Mouse (Mus musculus) thymus, postnatal 25 days (tissue): Measurements from ENCODE around the gene 4930402H24Rik.
"Not testable (repeated sequence)": the region's sequence is repeated elsewhere in the genome, so short reads cannot be mapped to it uniquely, and the experiment has no call there.

ENCODE experiments used
- DNase-seq: peaks from one replicate; pipeline ENCODE4 v3.0.0; 2022

4930402H24Rik gene

DNA sequence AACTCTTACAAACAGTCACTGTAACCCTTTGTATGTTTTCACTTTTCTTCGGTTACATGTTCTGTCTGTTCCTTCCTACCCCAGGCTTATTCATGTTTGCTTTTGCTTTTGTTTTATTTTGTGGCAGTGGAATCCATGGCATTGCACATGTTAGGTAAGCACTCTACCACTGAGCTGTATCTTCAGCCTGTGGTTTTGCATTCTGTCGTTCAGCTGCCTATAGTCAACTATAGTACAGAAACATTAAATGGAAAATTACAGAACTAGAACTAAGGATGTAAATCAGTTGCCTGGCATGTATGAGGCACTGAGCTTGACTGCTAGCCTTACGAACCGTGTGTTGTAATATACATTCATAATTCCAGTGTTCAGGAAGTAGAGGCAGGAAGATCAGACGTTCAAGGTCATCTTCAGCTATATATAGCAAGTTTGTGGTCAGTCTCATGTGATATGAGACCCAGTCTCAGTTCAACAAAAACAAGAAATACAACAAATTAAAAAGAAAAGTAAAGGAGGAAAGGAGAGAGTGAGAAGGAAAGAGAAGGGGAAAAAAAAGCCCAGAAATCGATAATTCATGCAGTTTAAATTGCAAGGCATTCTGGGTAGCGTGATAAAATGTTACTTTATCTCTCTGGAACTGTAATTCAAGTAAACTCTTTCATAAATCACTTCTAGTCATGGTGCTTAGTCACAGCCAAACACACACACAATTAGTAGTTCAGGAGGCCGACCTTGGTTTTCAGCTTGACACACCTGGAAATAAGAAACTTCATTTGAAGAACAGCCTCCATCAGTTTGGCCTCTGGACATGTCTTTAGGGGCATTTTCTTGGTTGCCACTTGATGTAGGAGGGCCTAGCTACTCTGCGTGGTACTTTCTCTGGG lies 54.6 kb downstream of the 4930402H24Rik start:
- DNase-seq: no peak

DNA sequence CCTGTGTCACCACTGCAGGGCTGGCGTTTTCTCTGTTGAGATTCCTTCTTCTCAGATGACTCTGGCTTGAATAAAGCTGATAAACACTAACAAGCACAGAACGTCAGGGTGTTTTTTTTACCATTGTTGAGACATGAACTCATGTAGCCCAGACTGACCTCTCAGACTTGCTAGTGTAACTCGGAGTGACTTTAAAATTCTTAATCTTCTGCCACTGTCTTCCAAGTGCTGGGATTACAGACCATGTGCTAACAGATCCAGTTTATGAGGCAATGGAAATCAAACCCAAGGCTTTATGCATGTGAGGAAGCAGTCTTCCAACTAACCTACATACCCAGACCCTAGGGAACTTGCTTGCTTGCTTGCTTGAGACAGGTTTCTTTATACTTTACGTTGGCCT lies 56.5 kb downstream of the 4930402H24Rik start:
- DNase-seq: no peak

DNA sequence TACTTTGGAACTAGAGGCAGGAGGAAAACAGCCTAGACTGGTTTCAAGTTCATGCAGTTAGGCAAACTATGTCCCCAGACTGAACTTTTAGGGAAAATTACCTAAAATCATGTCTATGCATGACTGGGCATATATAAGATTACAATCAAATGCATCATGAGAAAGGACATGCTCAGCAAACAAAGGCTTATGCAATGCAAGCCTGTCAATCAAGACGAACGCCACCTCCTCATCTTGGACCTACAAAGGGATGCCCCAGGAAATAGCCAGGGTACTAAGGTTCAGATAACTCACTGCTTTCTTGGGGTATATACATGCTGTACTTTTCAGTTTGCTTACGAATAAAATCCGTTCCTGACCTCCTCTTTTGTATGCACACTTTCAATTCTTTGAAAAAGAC lies 57.9 kb downstream of the 4930402H24Rik start:
- DNase-seq: no peak

DNA sequence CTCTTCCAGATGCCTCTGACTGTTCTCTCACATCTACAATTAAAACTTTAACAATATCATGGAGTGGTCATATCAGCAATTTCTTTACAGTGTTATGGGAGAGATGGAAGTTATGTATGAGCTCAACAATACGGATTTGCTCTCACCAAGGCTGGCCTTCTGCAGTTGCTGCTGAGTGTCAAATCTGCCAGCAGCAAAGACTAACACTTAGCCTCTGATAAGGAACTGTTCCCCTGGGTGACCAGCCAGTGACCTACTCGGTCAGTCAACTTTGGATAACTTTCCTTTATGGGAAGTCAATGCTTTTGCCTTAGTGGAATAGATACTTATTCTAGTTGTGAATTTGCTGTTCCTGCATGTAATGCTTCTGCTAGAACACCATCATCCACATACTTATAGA lies 62.6 kb downstream of the 4930402H24Rik start:
- DNase-seq: no peak

DNA sequence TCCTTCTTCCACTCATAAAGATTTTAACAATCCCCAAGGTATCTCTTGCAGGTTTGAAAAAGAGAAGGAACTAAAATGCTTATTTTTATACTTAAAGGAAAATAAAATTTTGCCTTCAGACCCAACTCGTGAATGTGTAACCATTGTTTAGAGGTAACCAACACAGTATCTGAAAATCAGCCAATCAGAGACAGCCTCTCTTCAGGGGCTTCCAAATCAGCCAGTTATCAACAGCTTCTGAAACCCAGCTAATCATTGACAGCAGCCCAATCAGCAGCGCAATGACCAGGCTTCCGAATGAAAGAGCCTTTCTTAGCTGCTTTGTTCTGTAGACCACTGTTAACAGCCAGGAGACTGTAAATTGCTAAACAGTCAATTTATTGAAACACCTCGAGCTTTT lies 65.4 kb downstream of the 4930402H24Rik start:
- no peak for DNase-seq

DNA sequence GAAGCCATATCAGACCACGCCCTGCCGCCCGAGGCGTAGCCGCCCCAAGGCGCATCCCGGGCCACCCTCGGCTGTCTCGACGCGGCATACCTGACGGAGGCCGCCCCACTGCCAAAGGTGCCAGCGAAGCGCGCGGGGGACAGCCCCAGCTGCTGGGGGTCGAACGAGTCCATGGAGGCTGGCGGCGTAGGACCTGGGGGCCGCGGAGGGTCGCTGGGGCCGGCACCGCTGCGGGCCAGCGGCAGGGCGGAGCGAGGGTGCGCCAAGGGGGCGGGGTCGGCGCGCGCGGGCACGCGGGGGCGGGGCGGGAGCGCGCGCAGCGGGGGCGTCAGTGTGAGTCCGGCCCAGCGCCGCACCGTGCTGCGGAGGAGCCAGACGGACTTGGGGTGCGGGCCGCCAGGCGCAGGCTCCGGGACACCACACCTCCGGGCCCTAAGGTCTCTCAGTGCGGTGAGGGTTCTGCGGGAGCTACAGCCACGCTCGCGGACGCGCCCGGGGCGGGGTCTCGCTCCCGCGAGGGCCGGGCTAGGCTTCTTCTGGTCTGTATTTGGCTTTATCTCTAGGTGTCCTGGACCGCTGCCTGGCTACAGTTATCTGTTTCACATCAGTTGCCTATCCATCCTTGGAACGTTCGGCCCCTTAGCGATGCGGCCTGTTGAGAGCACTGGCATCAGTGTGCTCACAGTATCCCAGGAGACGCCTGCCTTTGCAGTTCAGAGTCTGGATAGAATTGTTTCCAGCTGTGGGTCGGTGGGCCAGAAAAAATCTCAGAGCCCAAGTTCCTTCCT lies 66.1 kb downstream of the 4930402H24Rik start:
- DNase-seq: peak; percentile 82

DNA sequence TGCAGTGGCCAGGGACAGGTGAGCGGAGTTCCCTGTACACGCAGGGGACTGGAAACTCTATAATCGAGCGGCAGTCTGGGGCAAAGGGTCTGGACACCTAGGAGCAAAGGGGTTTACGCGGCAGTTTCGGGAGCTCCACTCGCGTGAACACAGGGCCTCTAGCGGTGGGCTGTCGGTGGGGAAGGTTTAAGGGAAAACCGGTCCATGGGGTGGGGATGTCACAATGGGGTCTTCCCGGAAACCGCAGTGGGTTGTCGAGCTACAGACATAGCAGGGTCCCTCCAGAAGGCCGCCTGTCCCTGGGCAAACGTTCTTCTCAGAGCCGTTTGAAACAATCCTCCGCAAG lies 66.7 kb downstream of the 4930402H24Rik start:
- DNase-seq: no peak

DNA sequence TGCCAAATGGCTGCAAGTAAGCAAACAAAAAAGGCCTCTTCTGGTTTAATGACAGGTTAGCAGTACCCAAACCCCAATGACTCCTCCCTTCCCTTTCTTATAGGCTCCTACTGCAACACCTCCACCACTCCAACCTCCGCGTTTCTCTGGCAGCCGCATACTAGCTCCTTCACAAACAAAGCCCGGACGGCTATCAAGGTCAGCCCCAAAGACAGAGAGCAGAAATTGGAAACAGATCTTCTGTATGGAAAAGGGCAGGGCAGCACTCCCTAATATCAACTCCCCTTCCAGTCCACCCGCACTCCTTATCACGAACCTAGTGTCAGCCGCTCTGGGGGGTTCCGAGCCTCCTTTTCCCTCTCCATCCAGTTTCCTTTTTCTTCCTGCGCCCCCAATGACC lies 67.1 kb downstream of the 4930402H24Rik start:
- peak; percentile 15 for DNase-seq

DNA sequence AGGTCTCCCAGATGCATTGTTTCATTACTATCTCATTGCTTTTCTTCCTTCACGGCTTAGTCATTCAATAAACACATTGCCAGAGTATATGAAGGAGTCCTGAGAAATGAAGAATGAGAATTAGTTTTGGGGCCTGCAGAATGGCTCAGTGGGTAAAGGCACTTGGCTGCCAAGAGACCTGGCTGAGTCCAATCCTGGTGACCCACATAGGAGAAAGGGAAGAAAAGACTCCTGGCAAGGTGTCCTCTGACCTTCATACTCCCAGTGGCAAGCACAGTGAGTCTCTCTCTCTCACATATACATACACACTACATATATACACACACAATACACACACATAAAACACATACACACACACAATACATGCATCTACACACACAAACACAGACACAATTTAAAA lies 68.1 kb downstream of the 4930402H24Rik start:
- no peak for DNase-seq

DNA sequence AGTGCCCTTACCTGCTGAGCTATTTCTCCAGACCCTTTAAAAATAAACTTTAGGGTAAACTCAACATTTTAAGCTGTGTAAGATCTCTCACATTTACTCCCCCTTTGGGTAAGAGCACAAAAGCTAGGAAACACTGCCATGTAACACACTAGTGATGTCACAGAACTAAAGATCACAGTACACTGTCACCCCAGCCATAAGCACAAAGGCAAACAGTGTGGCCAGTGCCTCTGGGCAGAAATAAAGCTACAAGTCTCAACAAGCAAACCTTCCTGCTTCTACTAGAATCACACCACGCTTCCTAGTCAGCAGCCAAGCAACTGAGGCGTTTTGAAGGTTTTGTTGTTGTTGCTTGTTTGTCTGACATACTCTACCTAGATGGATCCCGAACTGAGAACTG lies 72.5 kb downstream of the 4930402H24Rik start:
- no peak for DNase-seq

DNA sequence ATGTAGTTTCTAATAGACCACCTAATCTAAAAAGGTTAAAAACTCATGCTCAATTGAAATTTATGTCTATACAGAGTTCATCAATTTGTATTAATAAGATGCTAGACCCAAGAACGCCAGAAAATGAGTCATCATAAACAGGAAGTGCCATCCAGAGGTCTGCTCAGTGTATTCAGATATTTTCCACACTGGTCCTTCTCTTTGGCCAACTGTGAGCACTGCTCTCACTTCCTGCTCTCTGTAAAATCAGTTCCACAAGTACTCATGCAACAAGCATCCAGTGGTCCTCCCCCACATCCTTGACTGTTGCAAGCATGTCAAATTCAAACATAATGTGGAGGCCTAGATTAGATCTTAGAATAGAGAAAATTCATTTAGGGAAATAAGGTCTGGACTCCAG lies 73.6 kb downstream of the 4930402H24Rik start:
- no peak for DNase-seq

DNA sequence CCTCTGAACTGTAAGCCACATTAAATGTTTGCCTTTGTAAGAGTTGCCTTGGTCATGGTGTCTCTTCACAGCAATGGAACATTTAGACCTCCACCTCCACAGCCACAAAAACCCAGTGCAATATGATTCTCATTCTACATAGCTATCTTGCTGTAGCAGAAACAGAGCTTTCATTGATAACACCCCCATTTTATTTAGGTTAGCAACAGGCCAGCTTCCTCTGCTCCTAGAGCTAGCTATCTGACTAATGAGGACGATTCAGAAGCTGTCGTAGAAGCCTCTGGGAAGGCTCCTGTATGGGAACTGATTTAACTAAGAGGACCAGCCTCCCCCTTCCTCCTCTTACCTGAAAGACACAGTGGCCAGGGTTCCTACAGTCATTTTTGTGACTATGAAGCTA lies 74.2 kb downstream of the 4930402H24Rik start:
- no peak for DNase-seq

DNA sequence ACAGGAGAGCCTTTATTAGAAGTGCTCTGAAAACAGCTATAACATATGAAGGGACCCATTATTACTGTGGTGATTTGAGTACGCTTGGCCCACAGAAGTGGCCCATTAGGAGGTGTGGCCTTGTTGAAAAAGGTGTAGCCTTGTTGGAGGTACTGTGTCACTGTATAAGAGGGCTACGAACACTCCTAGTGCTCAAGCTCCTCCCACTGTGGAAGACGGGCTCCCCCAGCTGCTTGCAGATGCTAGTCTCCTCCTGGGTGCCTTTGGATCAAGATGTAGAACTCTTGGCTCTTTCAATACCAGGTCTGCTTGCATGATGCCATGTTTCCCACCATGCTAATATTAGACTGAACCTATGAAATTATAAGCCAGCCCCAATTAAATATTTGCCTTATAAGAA lies 76.0 kb downstream of the 4930402H24Rik start:
- peak; percentile 12 for DNase-seq

DNA sequence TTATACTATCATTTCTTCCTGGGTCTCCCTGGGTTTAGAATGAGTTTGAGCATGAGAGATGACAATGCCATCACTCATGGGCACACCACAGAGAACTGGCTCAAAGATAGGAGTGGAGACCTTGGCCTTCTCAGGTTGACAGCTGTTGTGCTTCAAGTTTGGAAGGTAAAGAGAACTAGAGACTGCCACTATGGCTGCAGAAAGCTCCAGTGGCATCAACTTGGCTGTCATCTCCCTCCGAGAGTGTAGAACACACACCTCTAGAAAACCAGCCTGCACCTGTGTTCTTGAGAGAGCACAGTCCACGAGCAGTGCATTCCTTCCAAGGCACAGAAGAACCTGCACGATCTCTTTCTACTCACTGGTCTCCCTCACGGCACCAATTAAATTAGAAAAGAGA lies 76.7 kb downstream of the 4930402H24Rik start:
- DNase-seq: no peak

DNA sequence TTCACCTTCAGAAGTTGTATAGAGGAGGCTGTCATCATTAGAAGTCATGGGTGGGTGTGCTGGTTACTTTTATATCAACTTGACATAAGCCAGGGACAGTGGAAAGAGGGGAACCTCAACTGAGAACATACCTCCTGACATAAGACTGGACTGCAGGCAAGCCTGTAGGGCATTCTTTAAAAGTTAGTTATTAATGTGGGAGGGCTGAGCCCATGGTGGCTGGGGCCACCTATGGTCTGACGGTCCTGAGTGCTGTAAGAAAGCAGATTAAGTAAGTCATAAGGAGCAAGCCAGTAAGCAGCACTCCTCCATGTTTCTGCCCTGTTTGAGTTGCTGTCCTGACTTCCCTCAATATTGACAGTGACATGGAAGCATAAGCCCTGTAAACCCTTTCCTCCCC lies 77.5 kb downstream of the 4930402H24Rik start:
- no peak for DNase-seq

DNA sequence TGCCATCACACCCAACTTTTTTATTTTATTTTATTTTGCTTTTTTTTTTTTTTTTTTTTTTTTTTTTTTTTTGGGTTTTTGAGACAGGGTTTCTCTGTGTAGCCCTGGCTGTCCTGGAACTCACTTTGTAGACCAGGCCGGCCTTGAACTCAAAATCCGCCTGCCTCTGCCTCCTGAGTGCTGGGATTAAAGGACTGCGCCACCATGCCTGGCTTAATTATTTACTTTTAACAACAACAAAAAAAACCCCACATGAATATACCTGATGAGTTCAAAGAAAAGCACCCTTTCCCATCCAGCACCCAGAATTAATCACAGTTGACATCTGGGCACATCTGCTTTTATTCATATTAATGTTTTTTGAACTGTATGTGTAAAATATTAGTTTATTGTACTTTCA lies 78.1 kb downstream of the 4930402H24Rik start:
- DNase-seq: not testable (repeated sequence)

DNA sequence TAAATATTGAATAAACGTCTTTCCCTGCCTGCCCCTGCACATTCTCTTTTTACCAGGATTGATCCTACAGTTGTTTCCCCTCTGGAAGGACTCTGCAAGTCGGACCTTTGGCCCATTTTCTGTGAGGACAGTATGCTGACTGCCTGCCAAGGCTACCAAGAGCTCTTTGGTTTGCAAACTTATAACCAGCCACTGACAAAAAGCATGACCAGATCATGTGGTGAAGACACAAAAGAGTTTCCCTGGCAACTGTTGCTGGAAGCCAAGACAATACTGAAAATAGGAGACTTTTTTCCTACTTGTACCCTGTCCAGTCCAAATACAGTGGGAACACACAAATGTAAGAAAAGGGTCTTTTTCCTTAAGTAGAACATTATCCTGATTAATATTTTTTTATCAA lies 78.8 kb downstream of the 4930402H24Rik start:
- DNase-seq: no peak

DNA sequence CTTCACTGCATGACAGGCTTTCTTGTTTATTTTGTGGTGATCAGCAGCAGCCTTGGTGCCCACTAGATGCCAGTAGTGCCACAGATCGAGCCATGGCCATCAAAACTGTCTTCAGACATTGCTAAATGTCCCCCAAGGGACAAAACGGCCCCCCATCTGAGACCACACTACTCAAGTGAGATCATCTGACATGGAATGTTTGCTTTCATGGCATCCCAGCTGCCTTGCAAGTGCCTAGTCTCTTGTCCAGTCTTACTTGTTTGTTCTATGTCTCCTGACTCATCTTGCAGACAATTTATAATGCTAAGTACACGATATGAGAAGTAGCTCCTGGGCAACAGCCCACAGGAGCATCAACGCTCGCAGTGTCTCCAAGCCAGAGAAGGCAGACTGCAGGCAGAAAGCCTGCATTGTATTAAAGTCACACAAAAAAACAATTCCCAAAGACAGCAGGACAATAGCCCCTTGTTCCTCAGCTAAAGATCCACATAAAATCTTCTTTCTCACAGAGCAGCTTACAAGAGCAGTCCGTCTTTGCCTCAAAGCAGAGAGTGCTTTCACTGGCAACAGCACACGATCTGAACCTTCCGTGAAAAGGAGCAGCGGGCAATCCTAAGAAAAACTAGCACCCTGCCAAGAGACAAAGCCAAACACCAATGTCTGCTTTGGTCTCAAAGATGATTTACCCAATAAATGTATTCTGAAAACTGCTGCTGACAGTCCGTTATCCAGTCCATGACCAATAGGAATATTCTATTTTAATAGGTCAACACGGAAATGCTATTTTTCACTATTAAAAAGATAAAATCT lies 87.2 kb downstream of the 4930402H24Rik start:
- DNase-seq: no peak

DNA sequence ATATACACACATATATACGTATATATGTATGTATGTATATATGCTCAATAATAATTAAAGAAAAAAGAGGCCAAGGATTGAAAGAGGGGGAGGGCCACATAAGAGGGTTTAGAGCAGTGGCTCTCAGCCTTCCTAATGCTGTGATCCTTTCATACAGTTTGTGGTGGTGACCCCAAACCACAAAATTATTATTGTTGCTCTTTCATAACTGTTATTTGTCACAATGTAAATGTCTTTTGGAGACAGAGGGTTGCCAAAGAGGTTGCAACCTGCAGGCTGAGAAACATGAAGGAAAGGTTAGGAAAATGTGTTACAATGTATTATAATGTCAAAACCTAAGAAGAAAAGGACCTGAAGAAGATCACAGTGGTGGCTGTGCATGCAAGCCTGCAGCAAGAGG lies 88.3 kb downstream of the 4930402H24Rik start:
- no peak for DNase-seq

DNA sequence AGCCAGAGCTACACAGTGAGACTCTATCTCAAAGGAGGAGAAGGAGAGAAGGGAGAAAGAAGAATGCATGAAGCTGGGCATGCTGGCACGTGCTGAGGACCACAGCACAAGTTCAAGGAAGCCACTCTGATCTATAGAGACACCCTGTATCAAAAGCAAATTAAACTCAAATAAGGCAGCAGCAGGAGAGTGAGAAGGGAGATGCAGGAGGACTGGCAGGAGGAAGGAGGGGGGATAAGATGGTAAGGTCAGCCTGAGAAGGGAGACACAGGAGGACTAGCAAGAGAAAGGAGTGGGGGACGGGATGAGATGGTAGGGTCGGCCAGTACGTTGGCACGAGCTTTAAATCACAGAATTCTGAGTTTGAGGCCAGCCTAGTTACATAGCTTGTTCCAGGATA lies 90.0 kb downstream of the 4930402H24Rik start:
- no peak for DNase-seq

DNA sequence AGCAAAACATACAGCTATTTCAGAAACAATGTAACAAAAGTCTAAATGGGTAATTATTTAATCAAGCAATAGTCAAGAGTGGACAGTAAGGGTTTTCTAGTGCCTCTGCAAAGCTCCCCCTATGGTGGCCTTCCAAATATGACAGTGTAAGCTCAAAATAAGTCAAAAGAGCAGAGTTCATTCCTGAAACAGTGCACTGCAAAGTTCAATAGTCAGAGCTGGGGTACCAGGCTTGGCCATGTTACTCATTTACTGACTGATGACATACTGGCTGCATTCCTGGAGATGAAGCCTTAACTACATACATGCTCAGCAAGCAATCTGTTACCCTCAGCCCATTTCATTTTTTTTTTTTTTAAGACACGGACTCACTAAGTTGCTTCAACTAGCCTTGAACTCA lies 91.7 kb downstream of the 4930402H24Rik start:
- DNase-seq: no peak

DNA sequence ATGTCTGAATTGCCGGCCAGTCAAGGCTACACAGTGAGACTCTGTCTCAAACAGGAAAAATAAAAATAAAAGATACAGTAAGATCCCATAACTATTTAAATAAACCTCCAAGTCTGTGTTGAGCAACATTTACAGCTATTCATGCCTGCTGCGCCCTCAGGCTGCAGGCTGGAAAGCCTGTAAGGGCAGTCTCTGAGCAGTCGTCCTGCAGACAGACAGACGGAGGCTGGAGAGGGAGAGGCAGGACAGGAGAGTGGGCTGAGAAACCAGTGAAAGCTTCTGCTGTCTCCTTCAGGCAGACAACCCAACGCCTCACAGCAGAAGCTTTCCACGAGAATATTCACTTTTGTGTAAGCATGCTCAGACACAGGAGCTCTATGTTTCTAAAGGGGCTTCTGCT lies 92.5 kb downstream of the 4930402H24Rik start:
- DNase-seq: no peak

DNA sequence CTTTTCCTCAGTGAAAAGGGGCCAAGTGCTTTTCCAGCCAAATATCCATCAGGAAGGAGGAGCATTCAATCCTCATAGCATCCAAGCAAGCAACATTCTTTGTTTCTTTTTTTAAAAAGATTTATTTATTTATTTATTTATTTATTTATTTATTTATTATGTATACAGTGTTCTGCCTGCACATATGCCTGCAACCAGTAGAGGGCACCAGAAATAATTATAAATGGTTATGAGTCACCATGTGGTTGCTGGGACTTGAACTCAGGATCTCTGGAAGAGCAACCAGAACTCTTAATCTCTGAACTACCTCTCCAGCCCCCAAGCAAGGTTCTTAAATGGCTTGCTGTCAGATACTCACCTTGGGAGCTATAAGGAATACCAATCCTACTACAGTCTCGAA lies 93.7 kb downstream of the 4930402H24Rik start:
- no peak for DNase-seq

DNA sequence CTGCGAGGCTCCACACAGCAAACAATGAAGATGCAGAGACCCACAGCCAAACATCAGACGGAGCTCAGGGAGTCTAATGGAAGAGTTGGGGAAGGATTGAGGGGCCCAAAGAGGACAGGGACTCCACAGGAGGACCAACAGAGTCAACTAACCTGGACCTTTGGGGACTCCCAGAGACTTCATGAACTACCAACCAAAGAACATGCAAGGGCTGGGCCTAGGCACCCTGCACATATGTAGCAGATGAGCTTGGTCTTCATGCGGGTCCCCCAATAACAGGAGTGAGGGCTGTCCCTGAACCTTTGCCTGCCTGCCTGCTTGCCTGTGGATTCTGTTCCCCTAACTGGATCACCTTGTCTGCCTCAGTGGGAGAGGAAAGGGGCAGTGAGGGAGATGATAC lies 101.1 kb downstream of the 4930402H24Rik start:
- no peak for DNase-seq
